Mouse (Mus musculus): ENCODE measurements around the gene Serpinc1. TPM values are rescaled to one million over a fixed set of nuclear protein-coding genes. Genes with fewer than 3 reads are reported as not detected.
"Not testable (repeated sequence)": the region's sequence is repeated elsewhere in the genome, so short reads cannot be mapped to it uniquely, and the experiment has no call there.

Gene Serpinc1
- polyA plus RNA-seq, 1 experiment from 2014 or later: 1.9 TPM

GRCm38 (mm10) chr1:160980537-160981234, 2.3 kb downstream of the Serpinc1 start:
- Histone ChIP-seq H3K4me2 (ENCODE audit: low read depth, low read length) (no peak overlapping the region), H3K4me1 (ENCODE audit: control insufficient read depth, insufficient read depth, low read length) (no peaks in the 10 kb centered on the region), H3K4me3 (ENCODE audit: low read depth, low read length) (no peak overlapping the region), H3K27me3 (ENCODE audit: control insufficient read depth, insufficient read depth, low read length) (no peaks in the 10 kb centered on the region), H3K27ac (replicated peaks; ENCODE audit: low read depth, low read length) (no peak overlapping the region), H3K9me3 (replicated peaks; ENCODE audit: control insufficient read depth, low read length) (no peaks in the 10 kb centered on the region), H3K9ac (replicated peaks; ENCODE audit: low read length) (no peak overlapping the region), H3K36me3 (replicated peaks; ENCODE audit: control insufficient read depth, insufficient read depth, low read depth, low read length) (no peaks in the 10 kb centered on the region)
- no peak for DNase-seq (ENCODE audit: low spot score)
- 86% methylated on average over 8 of the region's 8 CpGs for WGBS
- no peak for ATAC-seq (replicated peaks; ENCODE audit: insufficient number of reproducible peaks, low FRiP score, low TSS enrichment, low read depth)

- no peak overlapping the region for H3K27ac ChIP-seq (replicated peaks; ENCODE audit: low read depth, low read length)
- no peak overlapping the region for H3K9ac ChIP-seq (replicated peaks; ENCODE audit: low read length)
- 91% methylated on average over 4 of the region's 4 CpGs for WGBS
- H3K36me3 ChIP-seq (replicated peaks; ENCODE audit: control insufficient read depth, insufficient read depth, low read depth, low read length): no peaks in the 10 kb centered on the region
- DNase-seq (ENCODE audit: low spot score) (no peak), ATAC-seq (replicated peaks; ENCODE audit: insufficient number of reproducible peaks, low FRiP score, low TSS enrichment, low read depth) (no peak)
- no peaks in the 10 kb centered on the region for H3K9me3 ChIP-seq (replicated peaks; ENCODE audit: control insufficient read depth, low read length)
- no peak overlapping the region for H3K4me3 ChIP-seq (ENCODE audit: low read depth, low read length)
- H3K4me1 ChIP-seq (ENCODE audit: control insufficient read depth, insufficient read depth, low read length): no peaks in the 10 kb centered on the region
- no peak overlapping the region for H3K4me2 ChIP-seq (ENCODE audit: low read depth, low read length)
- no peaks in the 10 kb centered on the region for H3K27me3 ChIP-seq (ENCODE audit: control insufficient read depth, insufficient read depth, low read length)
These were observed 3.0 kb downstream of the Serpinc1 start for GRCm38 (mm10) chr1:160981337-160981736.

GRCm38 (mm10) chr1:160982887-160983286, 4.5 kb downstream of the Serpinc1 start:
- Histone ChIP-seq H3K4me2 (ENCODE audit: low read depth, low read length) (no peak overlapping the region), H3K36me3 (replicated peaks; ENCODE audit: control insufficient read depth, insufficient read depth, low read depth, low read length) (no peaks in the 10 kb centered on the region), H3K4me1 (ENCODE audit: control insufficient read depth, insufficient read depth, low read length) (no peaks in the 10 kb centered on the region), H3K9me3 (replicated peaks; ENCODE audit: control insufficient read depth, low read length) (no peaks in the 10 kb centered on the region), H3K9ac (replicated peaks; ENCODE audit: low read length) (no peak overlapping the region), H3K27ac (replicated peaks; ENCODE audit: low read depth, low read length) (no peak overlapping the region), H3K4me3 (ENCODE audit: low read depth, low read length) (no peak overlapping the region), H3K27me3 (ENCODE audit: control insufficient read depth, insufficient read depth, low read length) (no peaks in the 10 kb centered on the region)
- WGBS: 89% methylated on average over 3 of the region's 3 CpGs
- DNase-seq (ENCODE audit: low spot score) (no peak), ATAC-seq (replicated peaks; ENCODE audit: insufficient number of reproducible peaks, low FRiP score, low TSS enrichment, low read depth) (no peak)

- not testable (repeated sequence) for H3K27me3 ChIP-seq (ENCODE audit: control insufficient read depth, insufficient read depth, low read length); H3K9ac ChIP-seq (replicated peaks; ENCODE audit: low read length); H3K4me1 ChIP-seq (ENCODE audit: control insufficient read depth, insufficient read depth, low read length); H3K27ac ChIP-seq (replicated peaks; ENCODE audit: low read depth, low read length); H3K4me2 ChIP-seq (ENCODE audit: low read depth, low read length); DNase-seq (ENCODE audit: low spot score); H3K36me3 ChIP-seq (replicated peaks; ENCODE audit: control insufficient read depth, insufficient read depth, low read depth, low read length); H3K4me3 ChIP-seq (ENCODE audit: low read depth, low read length); ATAC-seq (replicated peaks; ENCODE audit: insufficient number of reproducible peaks, low FRiP score, low TSS enrichment, low read depth); H3K9me3 ChIP-seq (replicated peaks; ENCODE audit: control insufficient read depth, low read length)
- 74% methylated on average over 1 of the region's 1 CpGs for WGBS
These were observed 6.3 kb downstream of the Serpinc1 start for GRCm38 (mm10) chr1:160984731-160985130.

GRCm38 (mm10) chr1:160985477-160985876, 7.1 kb downstream of the Serpinc1 start:
- H3K4me2 ChIP-seq (ENCODE audit: low read depth, low read length): no peak overlapping the region
- no peak overlapping the region for H3K9ac ChIP-seq (replicated peaks; ENCODE audit: low read length)
- no peaks in the 10 kb centered on the region for H3K36me3 ChIP-seq (replicated peaks; ENCODE audit: control insufficient read depth, insufficient read depth, low read depth, low read length)
- H3K4me1 ChIP-seq (ENCODE audit: control insufficient read depth, insufficient read depth, low read length): no peaks in the 10 kb centered on the region
- ATAC-seq (replicated peaks; ENCODE audit: insufficient number of reproducible peaks, low FRiP score, low TSS enrichment, low read depth) (no peak), DNase-seq (ENCODE audit: low spot score) (no peak)
- whole genome bisulfite sequencing: 78% methylated on average over 6 of the region's 6 CpGs
- no peak overlapping the region for H3K27ac ChIP-seq (replicated peaks; ENCODE audit: low read depth, low read length)
- H3K4me3 ChIP-seq (ENCODE audit: low read depth, low read length): no peak overlapping the region
- no peaks in the 10 kb centered on the region for H3K27me3 ChIP-seq (ENCODE audit: control insufficient read depth, insufficient read depth, low read length)
- H3K9me3 ChIP-seq (replicated peaks; ENCODE audit: control insufficient read depth, low read length): no peaks in the 10 kb centered on the region

- Histone ChIP-seq H3K4me3 (ENCODE audit: low read depth, low read length) (no peak overlapping the region), H3K9me3 (replicated peaks; ENCODE audit: control insufficient read depth, low read length) (no peaks in the 10 kb centered on the region), H3K4me1 (ENCODE audit: control insufficient read depth, insufficient read depth, low read length) (no peaks in the 10 kb centered on the region), H3K9ac (replicated peaks; ENCODE audit: low read length) (no peak overlapping the region), H3K27me3 (ENCODE audit: control insufficient read depth, insufficient read depth, low read length) (no peaks in the 10 kb centered on the region), H3K4me2 (ENCODE audit: low read depth, low read length) (no peak overlapping the region), H3K36me3 (replicated peaks; ENCODE audit: control insufficient read depth, insufficient read depth, low read depth, low read length) (no peaks in the 10 kb centered on the region), H3K27ac (replicated peaks; ENCODE audit: low read depth, low read length) (no peak overlapping the region)
- no peak for ATAC-seq (replicated peaks; ENCODE audit: insufficient number of reproducible peaks, low FRiP score, low TSS enrichment, low read depth)
- WGBS: 83% methylated on average over 17 of the region's 17 CpGs
- DNase-seq (ENCODE audit: low spot score): no peak
These were observed 8.7 kb downstream of the Serpinc1 start for GRCm38 (mm10) chr1:160986881-160987635.

GRCm38 (mm10) chr1:160989395-160989794, 11.0 kb downstream of the Serpinc1 start:
- 86% methylated on average over 14 of the region's 15 CpGs for WGBS

GRCm38 (mm10) chr1:160993851-160994250, 15.5 kb downstream of the Serpinc1 start:
- H3K4me3 ChIP-seq (ENCODE audit: low read depth, low read length): no peak overlapping the region
- no peaks in the 10 kb centered on the region for H3K4me1 ChIP-seq (ENCODE audit: control insufficient read depth, insufficient read depth, low read length)
- no peak overlapping the region for H3K9ac ChIP-seq (replicated peaks; ENCODE audit: low read length)
- WGBS: 87% methylated on average over 6 of the region's 6 CpGs
- H3K27me3 ChIP-seq (ENCODE audit: control insufficient read depth, insufficient read depth, low read length): no peaks in the 10 kb centered on the region
- DNase-seq (ENCODE audit: low spot score): no peak
- no peak overlapping the region for H3K27ac ChIP-seq (replicated peaks; ENCODE audit: low read depth, low read length)
- H3K4me2 ChIP-seq (ENCODE audit: low read depth, low read length): no peak overlapping the region
- no peak for ATAC-seq (replicated peaks; ENCODE audit: insufficient number of reproducible peaks, low FRiP score, low TSS enrichment, low read depth)
- H3K9me3 ChIP-seq (replicated peaks; ENCODE audit: control insufficient read depth, low read length): no peaks in the 10 kb centered on the region
- no peaks in the 10 kb centered on the region for H3K36me3 ChIP-seq (replicated peaks; ENCODE audit: control insufficient read depth, insufficient read depth, low read depth, low read length)

More at GRCm38 (mm10) chr1:160989395-160989794, 11.0 kb downstream of the Serpinc1 start:
- no peaks in the 10 kb centered on the region for H3K4me1 ChIP-seq (ENCODE audit: control insufficient read depth, insufficient read depth, low read length)
- ATAC-seq (replicated peaks; ENCODE audit: insufficient number of reproducible peaks, low FRiP score, low TSS enrichment, low read depth): no peak
- no peak overlapping the region for H3K4me2 ChIP-seq (ENCODE audit: low read depth, low read length)
- H3K9ac ChIP-seq (replicated peaks; ENCODE audit: low read length): no peak overlapping the region
- no peak overlapping the region for H3K4me3 ChIP-seq (ENCODE audit: low read depth, low read length)
- H3K9me3 ChIP-seq (replicated peaks; ENCODE audit: control insufficient read depth, low read length): no peaks in the 10 kb centered on the region
- H3K27me3 ChIP-seq (ENCODE audit: control insufficient read depth, insufficient read depth, low read length): no peaks in the 10 kb centered on the region
- no peaks in the 10 kb centered on the region for H3K36me3 ChIP-seq (replicated peaks; ENCODE audit: control insufficient read depth, insufficient read depth, low read depth, low read length)
- H3K27ac ChIP-seq (replicated peaks; ENCODE audit: low read depth, low read length): no peak overlapping the region
- no peak for DNase-seq (ENCODE audit: low spot score)
